Mouse (Mus musculus) C2C12 (cell line): Measurements from ENCODE around the gene Grxcr1.

Experiments
- CTCF ChIP-seq: IDR thresholded peaks from one replicate; pipeline ENCODE4 v1.5.1; 2011; ENCODE audit not compliant: control insufficient read depth, insufficient read depth, insufficient read length
- MAX ChIP-seq: IDR thresholded peaks from one replicate; pipeline ENCODE4 v1.6.1; 2011; ENCODE audit warnings: mild to moderate bottlenecking, control low read depth

GRCm38 (mm10) chr5:68097665-68098624, 66.3 kb downstream of the Grxcr1 start:
- TF ChIP-seq MAX, result no peak
- no peak for TF ChIP-seq CTCF
